Mouse (Mus musculus): ENCODE measurements around the gene Megf11. TPM values are rescaled to one million over a fixed set of nuclear protein-coding genes. Genes with fewer than 3 reads are reported as not detected.

Gene Megf11
- 0.11 and 0.19 TPM in 2 replicates for polyA plus RNA-seq (2012; rRNA removed)

DNA sequence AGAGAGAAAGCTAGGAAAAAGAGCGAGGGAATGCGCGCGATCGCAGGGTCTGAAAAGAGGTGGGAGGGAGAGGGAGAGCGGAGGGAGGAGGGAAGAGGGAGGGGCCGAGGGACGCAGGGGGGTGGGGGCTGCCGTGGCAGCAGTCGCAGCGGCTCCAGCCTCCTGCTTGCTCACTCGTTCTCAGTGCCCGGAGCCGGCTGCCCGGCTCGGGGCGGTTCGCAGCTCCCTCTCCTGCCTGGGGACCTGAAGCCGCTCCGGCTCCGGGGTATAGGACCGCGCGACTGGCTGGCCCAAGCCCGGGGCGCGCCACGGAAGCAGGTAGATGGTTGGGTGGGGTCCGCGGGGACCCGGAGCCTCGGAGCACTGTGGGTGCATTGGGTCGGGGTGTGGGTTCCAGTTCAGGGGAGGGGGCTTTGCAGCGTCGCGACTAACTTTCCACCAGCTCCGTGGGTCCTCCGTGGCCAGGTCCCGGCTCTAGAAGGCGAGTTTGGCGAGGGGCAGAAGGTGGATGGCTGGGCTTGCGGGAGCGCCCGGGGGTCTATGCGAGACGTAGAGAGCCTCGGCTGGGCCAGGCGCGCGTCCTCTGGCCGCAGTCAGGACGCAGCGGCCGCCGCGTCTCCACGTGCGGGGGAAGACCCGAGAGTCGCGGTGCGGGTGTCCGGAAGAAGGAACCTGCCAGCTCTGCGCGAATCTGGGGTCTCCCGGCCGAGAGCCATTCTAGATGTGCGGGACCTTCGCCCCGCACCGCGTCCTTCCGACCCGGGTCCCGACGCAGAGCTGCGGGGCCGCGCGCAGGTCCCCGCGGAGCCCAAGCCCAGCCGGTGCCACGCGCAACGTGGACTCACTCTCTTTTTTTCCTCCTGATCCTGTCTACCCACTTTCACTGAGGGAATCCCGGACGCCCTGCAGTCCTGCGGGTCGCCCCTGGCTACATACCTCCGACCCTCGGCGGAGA is at the start of gene Megf11:
TSS of gene Megf11 (plus strand) at position 116 of the 955 bp plus-strand sequence.

GRCm38 (mm10) chr9:64341254-64341566 is 44.2 kb upstream of the Megf11 start, which contains the start of gene Dis3l:
TSS of gene Dis3l (minus strand) at chr9:64341288.

GRCm38 (mm10) chr9:64737406-64738201 is 352.2 kb downstream of the Megf11 start, which contains the start of gene Rab11a:
TSS of gene Rab11a (minus strand) at chr9:64737758.

Other genes with a start within 250 kb of the Megf11 start
- 12.4 and 15.0 TPM in 2 replicates for gene Zwilch, start 212.5 kb upstream of the Megf11 start, polyA plus RNA-seq (2012; rRNA removed)
- gene Rpl4, start 212.3 kb upstream of the Megf11 start, polyA plus RNA-seq (2012; rRNA removed): 693 and 759 TPM in 2 replicates
- 15.7 and 16.5 TPM in 2 replicates for gene Snapc5, start 206.4 kb upstream of the Megf11 start, polyA plus RNA-seq (2012; rRNA removed)
- gene Uchl4, start 150.4 kb upstream of the Megf11 start, polyA plus RNA-seq (2012; rRNA removed): 0.05 and 0.14 TPM in 2 replicates
- 23.1 and 23.3 TPM in 2 replicates for gene Map2k1, start 132.0 kb upstream of the Megf11 start, polyA plus RNA-seq (2012; rRNA removed)
- gene Tipin, start 104.0 kb upstream of the Megf11 start, polyA plus RNA-seq (2012; rRNA removed): 51.5 and 57.8 TPM in 2 replicates
- 4.2 and 4.5 TPM in 2 replicates for gene Dis3l, start 44.3 kb upstream of the Megf11 start, polyA plus RNA-seq (2012; rRNA removed)